8 mouse cellular contexts compared by ENCODE assay signal in genomic region chr6:51470311-51471178, GRCm38 (mm10). TPM values are rescaled to one million over a fixed set of nuclear protein-coding genes. Genes with fewer than 3 reads are reported as not detected.
DNase-seq lines count a peak whose midpoint lies in the region; ATAC-seq and TF ChIP-seq lines count a peak whose summit lies in the region.

TSS of gene Cbx3 (plus strand) at chr6:51470360.

- peaks cover 50% of the 10 kb centered on the region for H3K36me3 ChIP-seq in G1E (replicated peaks)
- peaks cover 10% of the 10 kb centered on the region for H3K36me3 ChIP-seq in forebrain, embryonic 16.5 days (ENCODE audit: control insufficient read depth, insufficient read depth)
- peaks cover 40% of the 10 kb centered on the region for H3K36me3 ChIP-seq in lung, embryonic 15.5 days

- H3K4me2 ChIP-seq in forebrain, embryonic 16.5 days (ENCODE audit: low read length), result peak within 1 kb of the TSS; percentile 54
- peak within 1 kb of the TSS; percentile 65 for H3K4me2 ChIP-seq in lung, embryonic 15.5 days

- H3K27ac ChIP-seq in forebrain, embryonic 16.5 days (ENCODE audit: low read length), result peak within 1 kb of the TSS; percentile 100
- peak within 1 kb of the TSS; percentile 99 for H3K27ac ChIP-seq in lung, embryonic 15.5 days

- peak within 1 kb of the TSS; percentile 100 for H3K9ac ChIP-seq in forebrain, embryonic 16.5 days (replicated peaks; ENCODE audit: low read depth, low read length)
- peak within 1 kb of the TSS; percentile 100 for H3K9ac ChIP-seq in lung, embryonic 15.5 days

- peak within 1 kb of the TSS; percentile 94 for H3K4me3 ChIP-seq in G1E (ENCODE audit: low read depth, low read length)
- H3K4me3 ChIP-seq in forebrain, embryonic 16.5 days (replicated peaks; ENCODE audit: low read length), result peak within 1 kb of the TSS; percentile 98
- peak within 1 kb of the TSS; percentile 76 for H3K4me3 ChIP-seq in lung, embryonic 15.5 days

- peak; percentile 85 for DNase-seq in G1E (ENCODE audit: low spot score)
- peak; percentile 87 for DNase-seq in cerebellum, adult 11-12 months
- DNase-seq in heart, postnatal 25 days (ENCODE audit: low spot score), result peak; percentile 62
- DNase-seq in layer of hippocampus, adult 8-10 months (ENCODE audit: low spot score in 2 of 2), result peak; percentile 73 to 78
- peak; percentile 66 for DNase-seq in ovary, postnatal 10 days (ENCODE audit: low spot score)
- DNase-seq in thymus, postnatal 10 days (ENCODE audit: low spot score in 2 of 2), result peak; percentile 87 to 92

- H3K27me3 ChIP-seq in G1E (ENCODE audit: insufficient read depth, low read length), result no peaks in the 10 kb centered on the region
- H3K27me3 ChIP-seq in forebrain, embryonic 16.5 days (replicated peaks; ENCODE audit: control insufficient read depth, insufficient read depth, low read length), result no peaks in the 10 kb centered on the region
- H3K27me3 ChIP-seq in lung, embryonic 15.5 days, result no peaks in the 10 kb centered on the region

- H3K9me3 ChIP-seq in G1E (replicated peaks), result no peaks in the 10 kb centered on the region
- H3K9me3 ChIP-seq in forebrain, embryonic 16.5 days (ENCODE audit: control insufficient read depth, low read length), result no peaks in the 10 kb centered on the region
- H3K9me3 ChIP-seq in lung, embryonic 15.5 days, result no peaks in the 10 kb centered on the region

- under 1% methylated on average over 85 of the region's 99 CpGs for WGBS in forebrain, embryonic 16.5 days
- WGBS in lung, embryonic 15.5 days, result under 1% methylated on average over 96 of the region's 99 CpGs

- ATAC-seq in G1E (ENCODE audit: extremely low read depth, insufficient number of reproducible peaks, low FRiP score, poor library complexity, severe bottlenecking), result peak; percentile 55
- ATAC-seq in forebrain, embryonic 16.5 days, result peak; percentile 75
- ATAC-seq in lung, embryonic 15.5 days (ENCODE audit: borderline replicate concordance, extremely low read depth, low FRiP score, low TSS enrichment), result peak; percentile 88

- no peak for TF ChIP-seq CTCF in G1E (IDR thresholded peaks at IDR 0.05; ENCODE audit: low read depth, low read length)

- peaks cover 29% of the 10 kb centered on the region for H3K4me1 ChIP-seq in G1E (ENCODE audit: insufficient read depth, low read depth, low read length)
- H3K4me1 ChIP-seq in forebrain, embryonic 16.5 days (replicated peaks; ENCODE audit: control insufficient read depth, insufficient read depth, low read length), result peaks cover 38% of the 10 kb centered on the region
- peaks cover 32% of the 10 kb centered on the region for H3K4me1 ChIP-seq in lung, embryonic 15.5 days

- intact Hi-C loops in heart, postnatal 25 days (cut with DNase I), result no loop called here

RNA-seq across cellular contexts. Expression of gene Cbx3, which starts in this region (rescaled TPM):
- total RNA-seq in G1E (2014; fragmentation: Nextera tagmentation), result 254 and 291 TPM in 2 replicates
- 523 and 598 TPM in 2 replicates for total RNA-seq in G1E (2017)
- 72.8 and 98.2 TPM in 2 replicates for polyA plus RNA-seq in G1E (2012)
- 537 and 587 TPM in 2 replicates for polyA plus RNA-seq in forebrain, embryonic 16.5 days (2015; fragmentation: Nextera tagmentation; extraction: Ambion mirVana)
- total RNA-seq in heart, postnatal 25 days (2021), result 10 to 100 TPM; 64.6 to 73.5 TPM
- 100 to 1,000 TPM; 129 to 143 (median 138) TPM for total RNA-seq in layer of hippocampus, adult 8-10 months (2022)
- 501 and 507 TPM in 2 replicates for polyA plus RNA-seq in lung, embryonic 15.5 days (2015; fragmentation: Nextera tagmentation; extraction: Ambion mirVana)

Comparison
In these comparisons a context has a peak if more than half of its experiments do, and no peak if none do; other contexts are left out.
1. Peak in every context shown above with its lines: DNase-seq, ATAC-seq, H3K4me3 ChIP-seq and H3K27ac ChIP-seq.